In the genomic region with DNA sequence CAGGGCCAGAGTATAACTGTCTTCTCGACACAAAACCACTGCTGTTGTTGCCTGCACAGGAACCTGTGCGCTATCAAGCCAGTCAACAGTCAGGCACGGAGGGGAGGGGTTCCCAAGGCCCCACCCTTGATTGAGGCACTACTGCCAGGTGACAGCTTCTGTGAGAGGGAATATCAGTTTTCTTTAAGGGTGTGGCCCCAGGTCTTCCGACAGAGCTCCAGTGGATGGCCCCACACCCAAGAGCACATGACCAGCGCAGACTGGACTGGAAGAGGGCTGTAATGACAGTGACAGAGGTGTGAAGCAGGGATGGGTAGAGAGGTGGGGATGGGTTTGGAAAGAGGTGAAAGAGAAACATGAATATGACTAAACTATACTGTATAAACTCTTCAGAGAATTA, we compare ENCODE assay signal across 19 mouse cellular contexts. TPM values are rescaled to one million over a fixed set of nuclear protein-coding genes. Genes with fewer than 3 reads are reported as not detected.
A peak's percentile ranks its signal among the peaks of the same experiment; 100 is the strongest.
DNase-seq lines count a peak whose midpoint lies in the region; ATAC-seq and TF ChIP-seq lines count a peak whose summit lies in the region.
"Had no signal": no experiment of that assay in that cellular context is flagged by ENCODE, and none has a peak within 500 bp of the region (broad histone marks: within the 10 kb centered on the region; RNA-seq: fewer than 3 reads in every experiment).

No protein-coding gene starts in this region.

- no peak overlapping the region for H3K4me3 ChIP-seq in hindbrain, embryonic 13.5 days
- no peak overlapping the region for H3K4me3 ChIP-seq in hindbrain, embryonic 16.5 days (ENCODE audit: low read length)
- H3K4me3 ChIP-seq in liver, embryonic 12.5 days: no peak overlapping the region
- H3K4me3 ChIP-seq in stomach, postnatal 0 days (ENCODE audit: low read depth, low read length): no peak overlapping the region
- no peak overlapping the region for H3K4me3 ChIP-seq in cerebellum, adult 2 months (replicated peaks; ENCODE audit: insufficient read depth, low read depth, low read length)
- H3K4me3 ChIP-seq: forebrain, embryonic 13.5 days; limb, embryonic 12.5 days had no signal

- H3K9me3 ChIP-seq in hindbrain, embryonic 13.5 days: no peaks in the 10 kb centered on the region
- no peaks in the 10 kb centered on the region for H3K9me3 ChIP-seq in hindbrain, embryonic 16.5 days (ENCODE audit: control insufficient read depth, low read length)
- H3K9me3 ChIP-seq in liver, embryonic 12.5 days (replicated peaks): no peaks in the 10 kb centered on the region
- no peaks in the 10 kb centered on the region for H3K9me3 ChIP-seq in stomach, postnatal 0 days (ENCODE audit: control insufficient read depth, low read length)
- H3K9me3 ChIP-seq: forebrain, embryonic 13.5 days; limb, embryonic 12.5 days had no signal

- peak; percentile 4 for DNase-seq in c-Kit-negative CD71-positive TER-119-positive erythroid progenitor cells, embryonic 14.5 days (ENCODE audit: low read depth, low spot score)
- peak; percentile 47 for DNase-seq in stomach, postnatal 0 days (ENCODE audit: low spot score)
- DNase-seq in gastrocnemius, adult 18-20 months (ENCODE audit: low spot score): no peak
- DNase-seq in gastrocnemius, postnatal 4 days (ENCODE audit: low spot score in 2 of 2): no peak
- no peak for DNase-seq in cerebellum, adult 2 months
- DNase-seq: adrenal gland, adult 8-10 months; B cell, adult 2 months; cerebellum, adult 9-10 months; heart, adult 11 months; kidney, adult 2 months; kidney, postnatal 14 days; thymus, adult 18-20 months had no signal

- peaks cover 8% of the 10 kb centered on the region for H3K4me1 ChIP-seq in hindbrain, embryonic 13.5 days (replicated peaks)
- H3K4me1 ChIP-seq in hindbrain, embryonic 16.5 days (ENCODE audit: control insufficient read depth, insufficient read depth, low read depth, low read length): peaks cover 3% of the 10 kb centered on the region; the same call in 1 of the 2 replicates
- peaks cover 34% of the 10 kb centered on the region for H3K4me1 ChIP-seq in liver, embryonic 12.5 days
- H3K4me1 ChIP-seq in stomach, postnatal 0 days (replicated peaks; ENCODE audit: control insufficient read depth, insufficient read depth): 0 out of 2 replicates have a peak, but pooled peaks cover 2% of the 10 kb centered on the region
- H3K4me1 ChIP-seq in cerebellum, adult 2 months (ENCODE audit: control insufficient read depth, insufficient read depth, low read length): peaks cover 5% of the 10 kb centered on the region

- H3K9ac ChIP-seq in hindbrain, embryonic 13.5 days: no peak overlapping the region
- H3K9ac ChIP-seq in hindbrain, embryonic 16.5 days (ENCODE audit: low read depth, low read length): no peak overlapping the region
- no peak overlapping the region for H3K9ac ChIP-seq in liver, embryonic 12.5 days
- H3K9ac ChIP-seq in stomach, postnatal 0 days (ENCODE audit: low read length): no peak overlapping the region
- H3K9ac ChIP-seq: forebrain, embryonic 13.5 days; hindbrain, embryonic 14.5 days; limb, embryonic 12.5 days had no signal

- WGBS in hindbrain, embryonic 13.5 days: 91% methylated on average over 5 of the region's 5 CpGs
- WGBS in hindbrain, embryonic 16.5 days: 94% methylated on average over 5 of the region's 5 CpGs
- 37% methylated on average over 5 of the region's 5 CpGs for WGBS in liver, embryonic 12.5 days (ENCODE audit: insufficient replicate concordance)
- 64% methylated on average over 5 of the region's 5 CpGs for WGBS in stomach, postnatal 0 days
- 97% methylated on average over 5 of the region's 5 CpGs for WGBS in cerebellum, adult 2 months

- no peaks in the 10 kb centered on the region for H3K36me3 ChIP-seq in hindbrain, embryonic 13.5 days
- H3K36me3 ChIP-seq in hindbrain, embryonic 16.5 days (ENCODE audit: control insufficient read depth, insufficient read depth, low read length): no peaks in the 10 kb centered on the region
- H3K36me3 ChIP-seq in liver, embryonic 12.5 days: no peaks in the 10 kb centered on the region
- H3K36me3 ChIP-seq in stomach, postnatal 0 days (ENCODE audit: control insufficient read depth, insufficient read depth, low read length): no peaks in the 10 kb centered on the region
- H3K36me3 ChIP-seq: limb, embryonic 12.5 days had no signal

- no peak for TF ChIP-seq EP300 in stomach, postnatal 0 days (optimal IDR thresholded peaks at IDR 0.05)

- peak; percentile 29; the same call in 1 of the 2 replicates for ATAC-seq in hindbrain, embryonic 13.5 days (ENCODE audit: low FRiP score)
- no peak for ATAC-seq in hindbrain, embryonic 16.5 days
- peak; percentile 81 for ATAC-seq in liver, embryonic 12.5 days
- peak; percentile 60 for ATAC-seq in stomach, postnatal 0 days (ENCODE audit: low FRiP score, low TSS enrichment)
- ATAC-seq: forebrain, embryonic 13.5 days; lung, postnatal 0 days had no signal

- H3K27ac ChIP-seq in hindbrain, embryonic 13.5 days: no peak overlapping the region
- no peak overlapping the region for H3K27ac ChIP-seq in hindbrain, embryonic 16.5 days (ENCODE audit: low read depth, low read length)
- H3K27ac ChIP-seq in liver, embryonic 12.5 days: no peak overlapping the region
- no peak overlapping the region for H3K27ac ChIP-seq in stomach, postnatal 0 days (replicated peaks)
- no peak overlapping the region for H3K27ac ChIP-seq in cerebellum, adult 2 months (ENCODE audit: insufficient read depth, low read length)
- H3K27ac ChIP-seq: forebrain, embryonic 13.5 days; hindbrain, embryonic 14.5 days; limb, embryonic 12.5 days had no signal

- no peak for TF ChIP-seq CTCF in stomach, postnatal 0 days (IDR thresholded peaks at IDR 0.05; ENCODE audit: low read depth)
- no peak for TF ChIP-seq CTCF in cerebellum, adult 2 months (IDR thresholded peaks at IDR 0.05; ENCODE audit: borderline replicate concordance, insufficient read depth, low read depth, low read length)

- H3K4me2 ChIP-seq in hindbrain, embryonic 13.5 days: no peak overlapping the region
- H3K4me2 ChIP-seq in hindbrain, embryonic 16.5 days (ENCODE audit: low read length): no peak overlapping the region
- peak overlapping the region; percentile 17; the same call in 1 of the 2 replicates for H3K4me2 ChIP-seq in liver, embryonic 12.5 days
- no peak overlapping the region for H3K4me2 ChIP-seq in stomach, postnatal 0 days (replicated peaks; ENCODE audit: low read depth)
- H3K4me2 ChIP-seq: forebrain, embryonic 13.5 days; hindbrain, embryonic 14.5 days; limb, embryonic 12.5 days had no signal

- no peak for TF ChIP-seq POLR2A in cerebellum, adult 2 months (IDR thresholded peaks at IDR 0.05; ENCODE audit: borderline replicate concordance, insufficient read depth, low read length)

- no peaks in the 10 kb centered on the region for H3K27me3 ChIP-seq in hindbrain, embryonic 13.5 days
- no peaks in the 10 kb centered on the region for H3K27me3 ChIP-seq in hindbrain, embryonic 16.5 days (replicated peaks; ENCODE audit: control insufficient read depth, insufficient read depth, low read length)
- peaks cover 24% of the 10 kb centered on the region for H3K27me3 ChIP-seq in liver, embryonic 12.5 days (replicated peaks)
- H3K27me3 ChIP-seq in stomach, postnatal 0 days (ENCODE audit: control insufficient read depth, insufficient read depth, low read length): no peaks in the 10 kb centered on the region
- H3K27me3 ChIP-seq in cerebellum, adult 2 months (ENCODE audit: control insufficient read depth, insufficient read depth, low read length): no peaks in the 10 kb centered on the region
- H3K27me3 ChIP-seq: forebrain, embryonic 13.5 days; limb, embryonic 12.5 days had no signal

RNA-seq across cellular contexts. Expression of gene Homer2, which starts 16.3 kb away (rescaled TPM):
- 20.6 and 27.0 TPM in 2 replicates for polyA plus RNA-seq in hindbrain, embryonic 13.5 days (2015; fragmentation: Nextera tagmentation; extraction: Ambion mirVana)
- polyA plus RNA-seq in hindbrain, embryonic 16.5 days (2015; fragmentation: Nextera tagmentation; extraction: Ambion mirVana): 23.5 and 26.3 TPM in 2 replicates
- 8.8 and 10.0 TPM in 2 replicates for polyA plus RNA-seq in liver, embryonic 12.5 days (2016; fragmentation: Nextera tagmentation; extraction: Ambion mirVana)
- 47.4 and 48.4 TPM in 2 replicates for polyA plus RNA-seq in stomach, postnatal 0 days (2015; fragmentation: Nextera tagmentation; extraction: Ambion mirVana)
- total RNA-seq in gastrocnemius, adult 18-20 months (2021): 10 to 100 TPM; 51.1 to 51.7 TPM
- total RNA-seq in gastrocnemius, postnatal 4 days (2021): 10 to 100 TPM; 22.3 to 23.3 TPM
- polyA plus RNA-seq in cerebellum, adult 2 months (2012; rRNA removed): 10.0 and 10.2 TPM in 2 replicates

Comparison
In these comparisons a context has a peak if more than half of its experiments do, and no peak if none do; other contexts are left out.
1. DNase-seq: peak in c-Kit-negative CD71-positive TER-119-positive erythroid progenitor cells, embryonic 14.5 days (single experiment) and stomach, postnatal 0 days (single experiment); none in gastrocnemius, adult 18-20 months (single experiment), gastrocnemius, postnatal 4 days (0 of 2) and cerebellum, adult 2 months (0 of 2).